Mouse (Mus musculus) hindlimb bud, embryonic 11.5 days (tissue): ENCODE results near the gene Kcna2.

Source experiments
- DNase-seq: peaks from one replicate; pipeline ENCODE4 v3.0.0-alpha.2; 2012; ENCODE audit warnings: low read depth, low spot score; ENCODE audit errors: extremely low spot score

Gene Kcna2

GRCm38 (mm10) chr3:107150469-107150868 lies 49.5 kb downstream of the Kcna2 start:
- DNase-seq = no peak

GRCm38 (mm10) chr3:107150872-107151540 lies 50.1 kb downstream of the Kcna2 start:
- DNase-seq = no peak

- no peak for DNase-seq
Measured at GRCm38 (mm10) chr3:107153772-107154655, 53.1 kb downstream of the Kcna2 start.

- no peak for DNase-seq
Measured at GRCm38 (mm10) chr3:107158856-107159255, 57.9 kb downstream of the Kcna2 start.

GRCm38 (mm10) chr3:107159418-107159817 lies 58.5 kb downstream of the Kcna2 start:
- DNase-seq = no peak

- DNase-seq = no peak
Measured at GRCm38 (mm10) chr3:107159859-107160324, 58.9 kb downstream of the Kcna2 start.

GRCm38 (mm10) chr3:107162741-107163140 lies 61.8 kb downstream of the Kcna2 start:
- no peak for DNase-seq
